Mouse (Mus musculus) thymus, postnatal 14 days (tissue): ENCODE results near the gene Dnm2.
A peak's percentile ranks its signal among the peaks of the same experiment; 100 is the strongest.

ENCODE experiments used
- DNase-seq: peaks from one replicate; pipeline ENCODE4 v3.0.0; 2021

Dnm2 gene

GRCm38 (mm10) chr9:21424631-21425555 is at the start of gene Dnm2:
Dnm2 (plus strand) TSS chr9:21424908.
- peak; percentile 98 for DNase-seq

GRCm38 (mm10) chr9:21379195-21379594 is 45.5 kb upstream of the Dnm2 start:
- DNase-seq: peak; percentile 57

GRCm38 (mm10) chr9:21380868-21381267 is 43.8 kb upstream of the Dnm2 start:
- DNase-seq: no peak

- no peak for DNase-seq
Observed at GRCm38 (mm10) chr9:21383966-21384365, 40.7 kb upstream of the Dnm2 start.

- no peak for DNase-seq
Observed at GRCm38 (mm10) chr9:21392646-21393175, 32.0 kb upstream of the Dnm2 start.

- DNase-seq: no peak
Observed at GRCm38 (mm10) chr9:21395692-21396091, 29.0 kb upstream of the Dnm2 start.

GRCm38 (mm10) chr9:21397170-21397569 is 27.5 kb upstream of the Dnm2 start:
- no peak for DNase-seq

- DNase-seq: no peak
Observed at GRCm38 (mm10) chr9:21401042-21401441, 23.7 kb upstream of the Dnm2 start.

GRCm38 (mm10) chr9:21402764-21403253 is 21.9 kb upstream of the Dnm2 start:
- DNase-seq: no peak

- DNase-seq: no peak
Observed at GRCm38 (mm10) chr9:21403745-21404144, 21.0 kb upstream of the Dnm2 start.

GRCm38 (mm10) chr9:21405525-21405924 is 19.2 kb upstream of the Dnm2 start:
- no peak for DNase-seq

- DNase-seq: peak; percentile 21
Observed at GRCm38 (mm10) chr9:21407951-21408350, 16.8 kb upstream of the Dnm2 start.

- no peak for DNase-seq
Observed at GRCm38 (mm10) chr9:21408624-21409023, 16.1 kb upstream of the Dnm2 start.

- peak; percentile 82 for DNase-seq
Observed at GRCm38 (mm10) chr9:21409592-21410317, 15.0 kb upstream of the Dnm2 start.

GRCm38 (mm10) chr9:21411669-21412550 is 12.8 kb upstream of the Dnm2 start, which contains the start of gene Qtrt1:
Qtrt1 (plus strand) TSS chr9:21411837.
- peak; percentile 85 for DNase-seq

- DNase-seq: no peak
Observed at GRCm38 (mm10) chr9:21417866-21418265, 6.8 kb upstream of the Dnm2 start.

GRCm38 (mm10) chr9:21419646-21420045 is 5.1 kb upstream of the Dnm2 start:
- DNase-seq: peak; percentile 56

GRCm38 (mm10) chr9:21425556-21425945 is 843 bp downstream of the Dnm2 start:
- no peak for DNase-seq

GRCm38 (mm10) chr9:21426013-21426412 is 1.3 kb downstream of the Dnm2 start:
- peak; percentile 43 for DNase-seq

GRCm38 (mm10) chr9:21426525-21426924 is 1.8 kb downstream of the Dnm2 start:
- DNase-seq: no peak

GRCm38 (mm10) chr9:21427773-21428172 is 3.1 kb downstream of the Dnm2 start:
- no peak for DNase-seq

- DNase-seq: no peak
Observed at GRCm38 (mm10) chr9:21428178-21428577, 3.5 kb downstream of the Dnm2 start.
